Mouse (Mus musculus) midbrain, postnatal 0 days (tissue): Measurements from ENCODE around the gene Csf1. TPM values are rescaled to one million over a fixed set of nuclear protein-coding genes. Genes with fewer than 3 reads are reported as not detected.

Source experiments
- ATAC-seq: fragments of 200-750 bp; cut with Nextera tagmentation; 2 replicates; pipeline ENCODE4 v1.8.0; 2017; ENCODE audit warnings: moderate number of reproducible peaks, mild to moderate bottlenecking, moderate TSS enrichment, moderate library complexity; ENCODE audit not compliant: low FRiP score
- DNase-seq: peaks from one replicate; pipeline ENCODE4 v3.0.0-alpha.2; 2015; ENCODE audit warnings: low spot score
- H3K27ac ChIP-seq: fragments of 300-500 bp; sonication (generic); 2 replicates; pipeline ENCODE4 v1.5.1; 2014; ENCODE audit warnings: low read depth, mild to moderate bottlenecking, low read length, mixed read lengths
- H3K27me3 ChIP-seq: fragments of 300-500 bp; sonication (generic); 2 replicates; pipeline ENCODE4 v1.6.1; 2014; ENCODE audit warnings: low read length, control low read depth, mixed read lengths; ENCODE audit not compliant: insufficient read depth
- H3K36me3 ChIP-seq: fragments of 300-500 bp; sonication (generic); 2 replicates; pipeline ENCODE4 v1.6.1; 2014; ENCODE audit warnings: low read length, control low read depth, mixed read lengths; ENCODE audit not compliant: insufficient read depth
- H3K4me1 ChIP-seq: fragments of 300-500 bp; sonication (generic); 2 replicates; pipeline ENCODE4 v1.6.1; 2014; ENCODE audit warnings: mild to moderate bottlenecking, control low read depth, antibody characterized with exemption, low read length, mixed read lengths; ENCODE audit not compliant: insufficient read depth
- H3K4me2 ChIP-seq: fragments of 300-500 bp; sonication (generic); 2 replicates; pipeline ENCODE4 v1.6.1; 2014; ENCODE audit warnings: low read depth, mild to moderate bottlenecking, low read length, mixed read lengths; ENCODE audit not compliant: poor library complexity, severe bottlenecking
- H3K4me3 ChIP-seq: fragments of 300-500 bp; sonication (generic); 2 replicates; pipeline ENCODE4 v1.5.1; 2014; ENCODE audit warnings: low read depth, mild to moderate bottlenecking, low read length, moderate library complexity
- H3K9ac ChIP-seq: fragments of 300-500 bp; sonication (generic); replicated peaks from 2 replicates; pipeline ENCODE4 v1.6.1; 2014; ENCODE audit warnings: mild to moderate bottlenecking, low read length, moderate library complexity, mixed read lengths; ENCODE audit not compliant: poor library complexity, severe bottlenecking
- H3K9me3 ChIP-seq: fragments of 300-500 bp; sonication (generic); 2 replicates; pipeline ENCODE4 v1.6.1; 2016; ENCODE audit warnings: low read length, control low read depth
- CTCF ChIP-seq: IDR thresholded peaks from 2 replicates; pipeline ENCODE4 v1.5.1; 2016; ENCODE audit warnings: antibody characterized with exemption, mild to moderate bottlenecking
- WGBS: fragments of 180-500 bp; shearing (Covaris S2); extraction: QIAGEN DNeasy Blood & Tissue Kit; methylation state at CpG from one replicate; pipeline ENCODE4 v1.1.7; 2014; 5-methylcytosine and 5-hydroxymethylcytosine counted together
- polyA plus RNA-seq: library from polyadenylated mRNA; unstranded; fragments of >200 nt; fragmentation: Nextera tagmentation; extraction: Ambion mirVana; gene quantifications from 2 replicates; pipeline ENCODE4 v1.2.1, GENCODE M21; 2015
- total RNA-seq: library from RNA; depleted of rRNA; stranded (reverse); fragments of >200 nt; gene quantifications from 2 replicates; pipeline ENCODE4 v1.2.3, GENCODE M21; 2014

The Csf1 gene
- total and polyA plus RNA-seq, 2 experiments from 2014 or later, result 8.1 to 12.3 TPM

DNA sequence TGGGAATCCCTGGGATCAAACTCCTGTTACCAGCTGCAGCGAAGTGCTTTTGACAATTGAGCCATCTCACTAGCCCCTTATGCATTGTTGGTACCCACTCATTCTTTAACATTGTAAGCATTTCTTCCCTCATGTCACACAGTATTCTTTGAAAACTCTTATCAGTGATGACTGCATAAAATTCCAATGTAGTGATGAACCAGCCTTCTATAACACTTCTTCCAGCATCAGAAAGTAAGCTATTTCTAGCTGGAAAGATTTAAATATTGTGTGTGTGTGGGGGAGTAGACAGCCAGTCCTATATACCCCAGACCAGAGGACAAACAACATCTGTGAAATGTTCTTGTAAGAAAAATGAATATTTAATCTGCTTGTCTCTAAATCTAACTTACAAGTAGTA is 26.9 kb downstream of the Csf1 start:
- Histone ChIP-seq H3K27me3 (no peaks in the 10 kb centered on the region), H3K9me3 (no peaks in the 10 kb centered on the region), H3K36me3 (no peaks in the 10 kb centered on the region), H3K4me3 (no peak overlapping the region), H3K4me1 (no peaks in the 10 kb centered on the region), H3K27ac (no peak overlapping the region), H3K4me2 (no peak overlapping the region), H3K9ac (no peak overlapping the region)
- DNase-seq, result no peak
- 83% methylated on average over 1 of the region's 1 CpGs for WGBS
- TF ChIP-seq CTCF, result no peak
- ATAC-seq, result no peak

DNA sequence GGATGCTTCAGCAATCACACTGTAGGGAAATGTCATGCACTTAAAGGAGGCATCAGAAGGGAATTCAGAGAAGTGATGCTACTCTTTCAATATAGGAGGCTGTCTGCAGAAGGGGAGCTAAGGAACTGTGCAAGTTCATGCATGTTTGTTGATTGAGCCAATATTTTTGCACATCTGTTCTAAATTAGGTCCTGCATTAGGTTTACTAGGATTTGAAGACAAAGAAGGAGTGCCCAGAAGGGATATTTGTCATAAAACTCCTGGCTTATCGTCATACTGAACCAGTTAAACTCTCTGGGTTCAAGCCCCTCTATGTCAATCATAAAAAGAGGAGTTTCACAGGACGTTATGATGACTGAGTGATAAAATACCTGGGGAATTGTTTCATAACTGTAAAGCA is 30.0 kb downstream of the Csf1 start:
- DNase-seq (no peak), ATAC-seq (no peak)
- no peaks in the 10 kb centered on the region for H3K27me3 ChIP-seq
- 72% methylated on average over 2 of the region's 2 CpGs for WGBS
- no peaks in the 10 kb centered on the region for H3K9me3 ChIP-seq
- H3K4me3 ChIP-seq, result no peak overlapping the region
- no peaks in the 10 kb centered on the region for H3K36me3 ChIP-seq
- TF ChIP-seq CTCF, result no peak
- H3K9ac ChIP-seq, result no peak overlapping the region
- H3K4me2 ChIP-seq, result no peak overlapping the region
- no peaks in the 10 kb centered on the region for H3K4me1 ChIP-seq
- no peak overlapping the region for H3K27ac ChIP-seq

DNA sequence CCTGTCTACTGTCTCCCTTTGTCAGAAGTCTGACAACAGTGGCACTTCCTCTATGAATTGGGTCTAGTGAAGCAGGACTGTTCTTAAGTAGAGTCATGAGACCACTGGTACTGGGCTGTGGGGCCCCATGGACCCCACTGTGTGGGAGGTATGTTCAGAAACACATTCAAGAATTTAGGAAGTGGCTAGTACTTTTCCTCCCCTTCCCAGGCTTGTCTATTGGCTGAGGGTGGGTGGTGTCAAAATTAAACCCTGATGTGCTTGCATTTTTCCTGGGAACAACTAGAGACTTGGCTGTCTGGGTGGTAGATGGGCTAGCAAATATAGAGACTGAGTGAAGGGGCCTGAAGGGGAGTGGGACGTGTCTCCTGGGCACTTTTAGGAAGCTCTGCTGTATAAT is 31.8 kb downstream of the Csf1 start:
- DNase-seq (no peak), ATAC-seq (no peak)
- no peak overlapping the region for H3K9ac ChIP-seq
- TF ChIP-seq CTCF, result no peak
- H3K4me3 ChIP-seq, result no peak overlapping the region
- no peaks in the 10 kb centered on the region for H3K4me1 ChIP-seq
- H3K27ac ChIP-seq, result no peak overlapping the region
- WGBS, result 61% methylated on average over 1 of the region's 1 CpGs
- H3K4me2 ChIP-seq, result no peak overlapping the region
- H3K9me3 ChIP-seq, result no peaks in the 10 kb centered on the region
- no peaks in the 10 kb centered on the region for H3K36me3 ChIP-seq
- no peaks in the 10 kb centered on the region for H3K27me3 ChIP-seq

DNA sequence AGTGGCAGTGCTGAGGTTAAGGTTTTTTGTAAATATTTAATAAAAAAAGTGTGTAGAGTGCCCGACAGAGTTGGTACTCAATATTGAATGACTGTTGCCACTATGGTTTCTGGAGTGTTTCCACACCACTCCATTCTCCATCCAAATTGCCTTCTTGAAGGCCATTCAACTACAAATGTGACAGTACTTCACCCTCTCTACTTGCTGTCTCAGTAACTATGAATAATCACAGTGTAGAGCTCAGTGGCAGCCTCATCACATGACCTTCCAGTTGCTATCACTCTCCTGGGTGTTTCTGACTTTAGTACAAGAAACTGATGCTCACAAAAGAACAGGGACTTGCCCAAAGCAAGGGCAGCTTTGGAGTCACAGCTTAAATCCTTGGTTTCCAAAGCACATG is 44.3 kb downstream of the Csf1 start:
- Histone ChIP-seq H3K4me2 (no peak overlapping the region), H3K4me3 (no peak overlapping the region), H3K27me3 (no peaks in the 10 kb centered on the region), H3K27ac (no peak overlapping the region), H3K9ac (no peak overlapping the region), H3K36me3 (no peaks in the 10 kb centered on the region), H3K9me3 (no peaks in the 10 kb centered on the region), H3K4me1 (no peaks in the 10 kb centered on the region)
- no peak for TF ChIP-seq CTCF
- WGBS, result 79% methylated on average over 1 of the region's 1 CpGs
- ATAC-seq (no peak), DNase-seq (no peak)

DNA sequence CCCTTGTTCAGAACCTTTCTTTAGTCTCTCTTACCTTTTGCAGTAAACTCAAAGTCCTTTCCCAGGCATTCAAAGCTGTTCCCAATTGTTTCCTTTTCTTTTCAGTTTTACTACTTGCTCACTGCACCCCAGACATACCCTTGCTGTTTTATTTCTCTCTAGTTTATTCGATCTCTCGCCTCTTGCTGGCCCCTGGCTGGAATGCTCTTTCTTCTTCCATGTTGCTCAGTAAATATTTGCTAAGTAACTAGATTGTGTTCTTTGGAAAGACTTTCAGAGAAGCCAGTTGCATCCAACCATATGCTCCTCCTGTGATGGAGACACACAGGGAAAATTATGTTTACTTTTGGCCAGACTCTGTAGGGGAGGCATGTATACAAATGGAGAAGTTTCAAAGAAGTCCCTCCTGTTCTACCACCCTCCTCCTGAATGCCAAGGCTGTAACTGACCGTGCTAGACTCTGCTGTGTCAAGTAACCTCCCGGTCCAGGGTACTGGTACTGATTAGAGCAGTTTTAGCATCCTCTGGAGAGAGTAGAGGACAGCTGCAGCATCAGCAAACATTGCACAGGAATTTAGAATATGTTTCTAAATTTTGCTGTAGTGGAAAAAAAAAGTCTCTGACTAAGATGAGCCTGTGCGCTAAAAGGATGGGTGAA is 45.9 kb downstream of the Csf1 start:
- Histone ChIP-seq H3K4me2 (no peak overlapping the region), H3K27me3 (no peaks in the 10 kb centered on the region), H3K4me3 (no peak overlapping the region), H3K36me3 (no peaks in the 10 kb centered on the region), H3K9me3 (no peaks in the 10 kb centered on the region), H3K27ac (no peak overlapping the region), H3K9ac (no peak overlapping the region), H3K4me1 (no peaks in the 10 kb centered on the region)
- 83% methylated on average over 5 of the region's 5 CpGs for WGBS
- no peak for TF ChIP-seq CTCF
- ATAC-seq (no peak), DNase-seq (no peak)

DNA sequence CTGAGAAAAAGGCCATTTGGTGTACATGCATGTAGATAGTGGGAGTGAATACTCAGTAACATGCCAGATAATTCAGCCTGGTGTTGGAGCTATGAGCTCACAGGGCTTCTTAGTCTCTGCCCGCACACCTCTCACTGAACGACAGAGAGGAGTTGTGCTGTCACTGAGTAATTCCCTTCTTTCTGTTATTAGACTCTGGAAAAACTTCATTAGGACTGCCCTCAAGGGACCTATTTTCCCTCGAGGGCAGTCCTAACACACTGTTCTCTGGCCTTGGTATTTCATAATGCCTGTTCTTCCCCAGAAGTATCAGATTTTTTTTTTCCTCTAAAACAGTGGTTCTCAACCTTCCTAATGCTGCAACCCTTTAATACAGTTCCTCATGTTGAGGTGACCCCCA is 48.2 kb downstream of the Csf1 start:
- Histone ChIP-seq H3K9ac (no peak overlapping the region), H3K9me3 (no peaks in the 10 kb centered on the region), H3K4me3 (no peak overlapping the region), H3K4me2 (no peak overlapping the region), H3K27ac (no peak overlapping the region), H3K27me3 (no peaks in the 10 kb centered on the region), H3K36me3 (no peaks in the 10 kb centered on the region), H3K4me1 (no peaks in the 10 kb centered on the region)
- WGBS, result 71% methylated on average over 3 of the region's 3 CpGs
- no peak for TF ChIP-seq CTCF
- ATAC-seq (no peak), DNase-seq (no peak)
